Mouse (Mus musculus) heart, postnatal 10 days (tissue): Measurements from ENCODE around the gene Pcdh19. TPM values are rescaled to one million over a fixed set of nuclear protein-coding genes. Genes with fewer than 3 reads are reported as not detected.
"Not testable (repeated sequence)": the region's sequence is repeated elsewhere in the genome, so short reads cannot be mapped to it uniquely, and the experiment has no call there.

Source experiments
- DNase-seq, 2 experiments: peaks; one replicate each; pipeline ENCODE4 v3.0.0; 2021
- intact Hi-C: fragments of 180-260 bp; cut with DNase I; formaldehyde crosslinking; loops from one replicate; pipeline ENCODE4 v1.15.1; 2025
- total RNA-seq, 2 experiments: library from RNA; stranded (reverse); gene quantifications; 2 replicates each; pipeline ENCODE4 v1.2.3; 2021

The Pcdh19 gene
- 10 to 100 TPM; 18.9 to 20.0 TPM for total RNA-seq

DNA sequence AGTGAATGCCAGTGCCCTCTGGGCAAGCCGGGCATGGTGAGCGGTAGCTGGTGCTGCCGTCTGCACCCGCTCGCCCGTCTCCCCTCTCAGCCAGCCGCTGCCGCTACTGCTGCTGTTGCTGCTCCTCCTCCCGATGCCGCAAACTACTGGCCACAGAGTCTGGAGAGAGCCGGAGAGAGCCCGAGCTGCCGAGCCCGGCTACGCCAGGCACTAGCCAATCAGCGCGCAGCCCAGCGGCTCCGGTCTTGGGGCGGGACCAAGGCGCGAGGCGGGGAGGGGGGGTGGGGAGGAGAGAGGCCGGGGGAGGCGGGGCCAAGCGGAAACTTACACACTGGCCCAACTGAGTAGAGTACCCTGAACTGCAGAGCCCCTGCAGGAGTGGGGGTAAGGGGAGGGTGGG, at the start of gene Pcdh19:
TSS of gene Pcdh19 (minus strand) at position 148 of the 400 bp plus-strand sequence.
- intact Hi-C loops: loop anchor here (5.0 to 10.0 kb wide), 3 partner anchors 87 to 1184 kb away; no protein-coding TSS in a partner anchor
- DNase-seq: peak; percentile 77 to 82

DNA sequence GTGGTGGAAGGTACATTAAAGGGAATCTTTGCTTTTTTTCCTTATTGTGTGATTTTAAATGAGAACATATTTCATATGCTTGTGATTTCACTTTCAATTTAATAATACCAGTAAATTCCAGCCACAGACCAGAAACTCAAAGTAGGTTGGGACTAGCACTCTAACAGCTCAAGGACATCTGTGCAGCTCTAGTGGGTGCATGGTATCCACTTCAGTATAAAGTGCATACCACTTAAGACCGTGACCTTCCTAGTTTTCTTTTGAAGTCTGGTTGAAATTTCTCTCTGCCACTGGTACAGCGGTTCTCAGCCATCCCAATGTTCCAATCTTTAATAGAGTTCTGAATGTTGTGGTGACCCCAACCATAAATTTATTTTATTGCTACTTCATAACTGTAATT, 47.1 kb upstream of the Pcdh19 start:
- intact Hi-C loops: loop anchor here (5.0 kb wide), 2 partner anchors 51 to 136 kb away; no protein-coding TSS in a partner anchor
- no peak for DNase-seq

- intact Hi-C loops: loop anchor here (5.0 kb wide), 3 partner anchors 52 to 162 kb away; partner anchors contain the start of gene Tspan6
- DNase-seq: peak; percentile 45 to 61
Observed at GRCm38 (mm10) chrX:133734984-133735383, 46.2 kb upstream of the Pcdh19 start.

DNA sequence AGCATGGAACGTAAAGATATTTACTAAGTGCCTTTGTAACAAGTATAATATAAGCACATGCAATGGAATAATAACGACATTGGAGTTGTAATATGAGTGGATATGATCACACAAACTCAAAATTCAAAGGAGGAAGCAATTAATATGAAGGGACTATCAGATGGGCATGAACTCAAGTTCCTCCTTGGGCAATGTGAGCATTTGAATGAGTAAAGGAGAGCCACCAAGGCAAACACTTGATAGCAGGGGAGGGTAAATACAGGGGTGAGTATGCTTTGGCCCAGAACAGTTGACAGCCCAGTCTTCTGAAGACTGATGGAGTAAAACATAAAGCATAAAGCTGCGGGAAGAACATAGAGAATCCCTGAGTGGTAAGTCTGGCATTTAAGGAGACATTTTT, 32.7 kb upstream of the Pcdh19 start:
- intact Hi-C loops: no loop called here
- DNase-seq: no peak

- intact Hi-C loops: no loop called here
- DNase-seq: no peak
Observed at GRCm38 (mm10) chrX:133710621-133711020, 21.8 kb upstream of the Pcdh19 start.

GRCm38 (mm10) chrX:133702902-133703301, 14.1 kb upstream of the Pcdh19 start:
- DNase-seq: no peak
- intact Hi-C loops: no loop called here

GRCm38 (mm10) chrX:133697871-133698270, 9.1 kb upstream of the Pcdh19 start:
- DNase-seq, intact Hi-C loops: not testable (repeated sequence)

- intact Hi-C loops: no loop called here
- no peak for DNase-seq
Observed at GRCm38 (mm10) chrX:133696461-133696860, 7.7 kb upstream of the Pcdh19 start.

DNA sequence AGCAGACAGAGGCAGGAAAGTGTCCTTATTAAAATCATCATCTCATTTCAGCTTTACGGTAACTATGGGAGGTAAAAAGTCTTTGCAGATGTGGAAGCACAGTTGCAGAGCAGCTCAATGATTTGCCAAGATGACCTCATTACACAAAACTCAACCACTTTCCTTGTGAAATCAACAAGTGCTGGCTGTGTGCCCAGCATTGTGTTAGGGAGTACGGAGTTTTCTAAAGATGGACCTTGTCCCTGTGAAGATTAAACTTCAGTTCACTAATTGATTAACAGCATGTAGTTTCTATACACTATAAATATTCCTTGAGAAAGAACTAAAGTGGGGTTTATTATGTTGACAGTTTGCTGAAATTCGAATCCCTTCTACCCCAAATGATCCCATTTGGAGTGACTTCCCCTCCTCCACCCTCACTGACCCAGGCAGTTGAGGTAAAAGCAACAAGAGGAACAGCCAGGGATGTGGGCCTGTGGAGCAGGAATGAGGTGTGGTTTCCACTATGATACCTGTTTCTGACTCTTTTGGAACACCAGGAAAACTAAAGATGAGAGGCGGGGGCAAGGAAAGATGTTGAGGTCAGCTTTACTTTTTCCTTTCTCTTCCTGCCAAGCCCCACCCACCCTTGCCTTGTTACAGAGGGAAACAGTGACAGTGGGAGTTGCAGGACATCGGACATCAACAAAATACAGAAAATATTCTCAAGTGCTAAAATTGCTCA, 4.4 kb upstream of the Pcdh19 start:
- intact Hi-C loops: loop anchor here (5.0 kb wide), 1 partner anchor 204 kb away; the partner anchor contains the start of gene Tspan6
- DNase-seq: peak; percentile 48 to 67

DNA sequence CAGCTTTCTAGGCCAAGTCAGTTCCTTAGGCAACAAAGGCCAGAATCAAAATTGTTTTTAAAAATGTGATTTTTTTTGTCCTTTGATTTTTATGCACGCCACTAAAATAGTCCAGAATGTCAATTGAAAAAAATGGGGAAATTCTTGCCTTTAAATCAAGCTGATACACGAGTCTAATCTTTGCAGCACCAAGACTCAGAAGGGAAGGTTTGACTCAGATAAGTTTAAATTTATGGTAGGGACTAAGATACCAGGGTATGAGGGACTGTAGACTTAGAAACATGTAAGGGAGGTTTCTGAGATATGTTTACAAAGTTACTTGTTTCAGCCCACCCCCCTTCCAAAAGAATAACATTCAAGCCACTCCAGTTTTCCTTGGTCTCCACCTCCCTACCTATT, 3.6 kb upstream of the Pcdh19 start:
- intact Hi-C loops: loop anchor here (5.0 kb wide), 1 partner anchor 205 kb away; the partner anchor contains the start of gene Tspan6
- DNase-seq: no peak

DNA sequence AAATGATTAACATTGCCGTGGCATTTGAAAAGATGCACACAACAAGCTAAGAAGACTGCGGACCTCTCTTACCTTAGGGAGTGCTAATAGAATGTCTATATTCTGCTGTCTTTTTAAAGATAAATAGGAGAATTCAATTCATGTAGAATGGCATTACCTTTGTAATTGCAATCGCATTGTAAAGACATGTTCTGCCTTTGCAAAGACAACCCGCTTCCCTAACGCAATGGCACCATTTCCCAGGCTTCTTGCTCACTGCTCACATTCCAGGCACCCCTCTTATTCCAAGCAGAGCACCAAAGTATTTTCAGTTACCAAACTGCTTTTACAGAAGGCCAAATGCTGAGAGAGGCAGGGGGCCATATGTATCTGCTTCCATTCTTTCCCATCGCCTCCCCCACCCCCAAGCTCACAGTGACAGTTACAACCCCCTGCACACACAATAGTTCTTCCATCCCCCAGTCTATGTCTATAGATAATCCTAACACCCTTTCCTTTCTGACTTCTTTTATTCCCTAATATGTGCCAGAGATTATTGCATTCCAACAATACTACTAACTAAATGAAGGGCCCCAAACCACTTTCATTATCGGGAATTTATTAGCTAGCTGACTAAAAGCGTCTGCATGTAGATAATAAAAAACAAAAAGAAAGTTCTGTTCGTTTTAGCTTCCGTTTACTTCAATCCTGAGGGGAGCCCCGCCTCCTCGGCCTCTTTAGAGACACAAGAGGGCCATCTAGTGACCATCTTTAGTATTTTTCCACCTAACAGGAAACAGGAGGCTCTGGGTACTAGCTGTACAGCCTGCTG, 3.0 kb upstream of the Pcdh19 start:
- peak; percentile 71 to 78 for DNase-seq
- intact Hi-C loops: loop anchor here (5.0 kb wide), 1 partner anchor 206 kb away; the partner anchor contains the start of gene Tspan6

- no peak for DNase-seq
- intact Hi-C loops: loop anchor here (5.0 kb wide), 1 partner anchor 206 kb away; the partner anchor contains the start of gene Tspan6
Observed at GRCm38 (mm10) chrX:133690822-133691221, 2.0 kb upstream of the Pcdh19 start.

DNA sequence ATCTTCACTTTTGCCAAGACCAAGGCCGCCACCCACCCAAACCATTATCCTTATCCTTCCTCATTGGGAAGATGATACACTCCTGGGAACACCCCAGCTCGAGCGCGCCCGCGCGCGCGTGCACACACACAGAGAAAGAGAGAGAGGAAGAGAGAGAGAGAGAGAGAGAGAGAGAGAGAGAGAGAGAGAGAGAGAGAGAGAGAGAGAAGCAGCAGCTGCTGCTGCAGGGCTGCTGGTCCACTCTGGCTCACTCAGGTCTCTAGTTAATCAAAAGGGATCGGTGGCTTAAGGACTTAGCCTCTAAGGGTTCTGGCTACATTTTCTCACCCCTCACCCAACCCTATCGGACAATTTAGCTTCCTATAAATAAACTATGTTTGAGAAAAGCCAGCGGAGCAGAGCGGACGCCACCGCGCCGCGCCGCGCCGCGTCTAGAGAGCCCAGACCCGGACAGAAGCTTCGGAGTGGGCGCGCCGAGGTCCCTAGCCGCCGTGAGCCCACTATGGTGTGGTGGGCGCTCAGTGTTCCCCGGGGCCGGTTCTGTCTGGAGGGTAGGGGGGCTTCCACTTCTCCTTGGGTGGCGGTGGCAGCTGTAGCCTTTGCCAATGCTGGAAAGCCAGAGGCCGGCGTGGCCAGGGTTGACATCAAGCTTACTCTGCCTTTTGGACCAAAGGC, 926 bp upstream of the Pcdh19 start:
- DNase-seq: peak; percentile 25 to 31
- intact Hi-C loops: loop anchor here (5.0 to 10.0 kb wide), 4 partner anchors 87 to 1185 kb away; partner anchors contain the start of gene Tspan6

- peak; percentile 17 to 18 for DNase-seq
- intact Hi-C loops: loop anchor here (5.0 to 10.0 kb wide), 3 partner anchors 86 to 1183 kb away; no protein-coding TSS in a partner anchor
Observed at GRCm38 (mm10) chrX:133688156-133688555, 631 bp downstream of the Pcdh19 start.

GRCm38 (mm10) chrX:133687666-133688151, 1.1 kb downstream of the Pcdh19 start:
- intact Hi-C loops: loop anchor here (5.0 to 10.0 kb wide), 3 partner anchors 85 to 1183 kb away; no protein-coding TSS in a partner anchor
- peak in 1 of 2 experiments; percentile 24 for DNase-seq

DNA sequence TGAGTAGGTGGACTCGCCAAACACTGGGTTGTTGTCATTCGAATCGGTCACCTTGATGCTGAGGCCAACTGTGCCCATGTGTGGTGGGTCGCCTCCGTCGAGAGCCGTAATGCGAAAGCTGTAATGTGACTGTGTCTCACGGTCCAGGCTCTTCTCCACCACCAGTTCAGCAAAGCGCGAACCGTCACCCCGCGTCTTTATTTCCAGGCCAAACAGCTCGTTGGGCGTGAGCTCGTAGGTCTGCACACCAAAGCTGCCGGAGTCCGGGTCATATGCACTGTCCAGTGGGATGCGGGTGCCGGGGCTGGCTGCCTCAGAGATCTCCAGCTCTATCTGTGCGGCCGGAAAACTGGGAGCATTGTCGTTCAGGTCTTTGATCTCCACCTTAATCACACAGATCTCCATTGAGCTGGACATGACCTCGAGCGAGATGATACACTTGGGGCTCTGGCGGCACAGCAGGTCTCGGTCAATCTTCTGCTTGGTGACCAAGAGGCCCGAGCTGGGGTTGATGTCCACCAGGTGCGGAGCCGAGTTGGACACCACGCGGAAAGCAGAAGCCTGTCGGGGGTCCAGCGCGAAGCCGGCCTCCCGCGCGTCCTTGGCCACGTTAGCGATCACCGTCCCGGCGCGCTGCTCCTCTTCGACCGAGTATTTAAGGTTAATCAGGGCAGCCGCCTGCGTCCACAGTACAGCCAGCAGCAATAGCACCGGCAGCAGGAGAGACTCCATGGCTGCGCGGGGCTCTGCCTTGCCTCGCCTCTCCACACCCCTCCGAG, 2.1 kb downstream of the Pcdh19 start:
- intact Hi-C loops: loop anchor here (5.0 to 10.0 kb wide), 3 partner anchors 84 to 1182 kb away; no protein-coding TSS in a partner anchor
- DNase-seq: peak in 1 of 2 experiments; percentile 12

DNA sequence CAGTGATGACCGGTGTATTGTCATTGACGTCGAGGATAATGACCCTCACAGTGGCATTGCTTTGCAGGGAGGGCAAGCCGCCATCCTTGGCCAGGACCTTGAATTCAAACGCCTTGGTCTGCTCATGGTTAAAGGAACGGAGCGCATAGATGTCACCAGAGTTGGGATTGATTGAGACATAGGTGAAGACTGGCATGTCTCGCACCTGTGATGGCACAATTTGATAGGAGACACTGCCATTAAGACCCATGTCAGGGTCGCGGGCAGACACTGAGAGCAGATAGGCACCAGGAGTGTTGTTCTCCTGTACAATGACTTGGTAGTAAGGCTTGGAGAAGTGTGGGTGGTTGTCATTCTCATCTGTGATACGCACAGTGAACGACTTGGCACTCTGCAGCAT, 3.2 kb downstream of the Pcdh19 start:
- intact Hi-C loops: loop anchor here (5.0 to 10.0 kb wide), 3 partner anchors 83 to 1181 kb away; no protein-coding TSS in a partner anchor

DNA sequence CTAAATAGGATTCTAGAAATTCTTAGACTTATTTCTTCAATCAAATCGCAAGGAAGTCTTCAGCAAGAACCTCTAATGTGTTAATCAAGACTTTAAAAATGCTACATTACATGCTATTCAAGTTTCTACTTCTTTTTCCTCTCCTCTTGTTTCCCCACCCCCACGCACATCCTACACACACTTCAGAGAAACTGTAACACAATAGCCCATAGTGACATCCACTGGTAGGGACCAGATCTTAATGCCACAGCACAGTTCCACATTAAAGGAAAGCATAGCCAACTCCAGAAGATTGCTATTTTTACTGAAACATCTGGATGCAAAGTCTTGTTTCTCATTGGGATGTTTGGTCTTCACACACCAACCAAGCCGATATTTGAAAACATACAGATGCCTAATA, 4.8 kb downstream of the Pcdh19 start:
- DNase-seq: no peak
- intact Hi-C loops: loop anchor here (10.0 kb wide), 1 partner anchor 1179 kb away; no protein-coding TSS in a partner anchor

More for the DNA sequence above, 3.2 kb downstream of the Pcdh19 start:
- DNase-seq: no peak

GRCm38 (mm10) chrX:133675121-133675520, 13.7 kb downstream of the Pcdh19 start:
- no peak for DNase-seq
- intact Hi-C loops: no loop called here
